Mouse (Mus musculus) layer of hippocampus, postnatal 14 days (tissue): ENCODE data around the gene Slco4c1. TPM values are rescaled to one million over a fixed set of nuclear protein-coding genes. Genes with fewer than 3 reads are reported as not detected.

ENCODE experiments used
- DNase-seq, 2 experiments: peaks; one replicate each; pipeline ENCODE4 v3.0.0; 2021 to 2022; ENCODE audit warnings: low spot score in 2 of 2, mixed read lengths in 1 of 2
- total RNA-seq, 2 experiments: library from RNA; stranded (reverse); gene quantifications; 2 replicates each; pipeline ENCODE4 v1.2.3; 2021

The Slco4c1 gene
- total RNA-seq, 2 experiments from 2014 or later = 1.7 to 1.8 TPM

DNA sequence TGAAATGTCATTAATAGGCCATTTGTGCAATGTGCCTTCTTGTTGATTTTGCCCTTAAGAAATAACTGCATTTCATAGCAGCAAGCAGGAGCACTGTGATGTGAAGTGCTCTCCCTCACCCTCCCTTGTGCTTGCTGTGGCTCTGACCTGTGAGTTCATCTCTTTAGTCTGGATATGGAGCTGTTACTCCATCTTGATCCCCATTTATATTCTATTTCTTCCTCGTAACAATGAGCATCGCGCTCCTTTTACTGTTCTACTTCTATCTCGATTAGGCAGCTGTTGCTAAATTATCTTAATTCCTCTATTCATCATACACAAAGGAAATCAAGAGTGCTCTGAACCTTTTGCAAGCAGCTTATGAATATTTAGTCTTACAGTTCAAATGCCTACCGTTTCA, 98.3 kb downstream of the Slco4c1 start:
- DNase-seq = no peak

DNA sequence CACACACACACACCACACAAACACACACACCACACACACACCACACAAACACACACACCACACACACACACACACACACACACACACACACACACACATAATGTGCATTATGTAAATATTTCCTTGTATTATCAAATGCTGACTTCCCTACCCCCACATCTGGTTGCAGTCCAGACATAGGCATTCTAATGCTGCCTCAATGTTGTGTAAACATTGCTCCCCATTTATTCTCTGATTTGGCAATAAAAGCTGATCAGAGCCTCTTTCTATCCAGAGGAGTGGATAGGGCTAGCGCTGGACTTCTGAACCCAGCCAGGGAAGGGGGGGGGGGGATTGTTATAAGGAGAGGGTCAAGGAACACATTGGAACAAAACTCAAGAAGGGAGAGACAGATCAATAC, 101.7 kb downstream of the Slco4c1 start:
- no peak for DNase-seq

GRCm38 (mm10) chr1:96768264-96768663, 103.7 kb downstream of the Slco4c1 start:
- peak; percentile 21 to 43 for DNase-seq

DNA sequence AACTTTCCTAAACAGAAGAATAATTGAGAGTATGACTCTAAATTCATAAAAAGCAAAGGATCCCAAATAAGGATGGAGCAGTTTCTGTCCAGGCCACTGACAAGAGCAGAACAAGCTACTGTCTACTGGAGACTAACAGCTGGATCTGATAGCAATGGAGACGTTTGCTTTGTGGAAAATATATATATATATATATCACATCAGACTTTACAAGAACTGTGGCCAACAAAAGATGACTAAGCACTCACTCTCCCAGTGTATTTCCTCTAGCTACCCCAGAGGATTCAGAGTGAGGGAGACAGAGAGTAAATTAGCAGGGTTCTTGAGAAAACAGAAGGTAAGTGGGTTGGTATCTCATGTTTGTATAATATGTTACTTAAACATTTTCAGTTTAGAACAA, 105.4 kb downstream of the Slco4c1 start:
- DNase-seq = no peak
